Mouse (Mus musculus) neural tube, embryonic 15.5 days (tissue): ENCODE measurements at regions not wholly inside any gene's neighbourhood (a gene's known extent, or its start where the extent isn't known, plus 50 kb on each side); places are given as distances from the start of the nearest gene placed in this dataset.

Experiments used
- ATAC-seq: fragments of 200-750 bp; cut with Nextera tagmentation; 2 replicates; pipeline ENCODE4 v1.8.0; 2017; ENCODE audit warnings: mild to moderate bottlenecking, moderate TSS enrichment, moderate library complexity; ENCODE audit not compliant: low FRiP score
- H3K27ac ChIP-seq: fragments of 300-500 bp; sonication (generic); replicated peaks from 2 replicates; pipeline ENCODE4 v1.5.1; 2015; ENCODE audit warnings: mild to moderate bottlenecking, inconsistent platforms
- H3K27me3 ChIP-seq: fragments of 300-500 bp; sonication (generic); replicated peaks from 2 replicates; pipeline ENCODE4 v1.6.1; 2015; ENCODE audit warnings: inconsistent platforms
- H3K36me3 ChIP-seq: fragments of 300-500 bp; sonication (generic); 2 replicates; pipeline ENCODE4 v1.6.1; 2015; ENCODE audit warnings: inconsistent platforms
- H3K4me1 ChIP-seq: fragments of 300-500 bp; sonication (generic); 2 replicates; pipeline ENCODE4 v1.6.1; 2015; ENCODE audit warnings: inconsistent platforms
- H3K4me2 ChIP-seq: fragments of 300-500 bp; sonication (generic); 2 replicates; pipeline ENCODE4 v1.6.1; 2015; ENCODE audit warnings: inconsistent platforms, mild to moderate bottlenecking, moderate library complexity
- H3K4me3 ChIP-seq: fragments of 300-500 bp; sonication (generic); replicated peaks from 2 replicates; pipeline ENCODE4 v1.5.1; 2015; ENCODE audit warnings: mild to moderate bottlenecking, inconsistent platforms
- H3K9ac ChIP-seq: fragments of 300-500 bp; sonication (generic); replicated peaks from 2 replicates; pipeline ENCODE4 v1.6.1; 2015; ENCODE audit warnings: mild to moderate bottlenecking, inconsistent platforms
- H3K9me3 ChIP-seq: fragments of 300-500 bp; sonication (generic); replicated peaks from 2 replicates; pipeline ENCODE4 v1.6.1; 2016; ENCODE audit warnings: inconsistent platforms
- WGBS: fragments of 180-500 bp; shearing (Covaris S2); methylation state at CpG from one replicate; pipeline ENCODE4 v1.1.7; 2015; ENCODE audit warnings: mixed read lengths; 5-methylcytosine and 5-hydroxymethylcytosine counted together

- Histone ChIP-seq H3K36me3 (no peaks in the 10 kb centered on the region), H3K4me1 (no peaks in the 10 kb centered on the region), H3K4me3 (no peak overlapping the region), H3K27ac (no peak overlapping the region), H3K27me3 (no peaks in the 10 kb centered on the region), H3K4me2 (no peak overlapping the region), H3K9ac (no peak overlapping the region), H3K9me3 (no peaks in the 10 kb centered on the region)
- WGBS, result 34% methylated on average over 3 of the region's 3 CpGs
- ATAC-seq, result no peak
These were observed 535.3 kb upstream of the Adgrl3 start for GRCm38 (mm10) chr5:80484676-80485075.

GRCm38 (mm10) chr5:80488332-80488731, 531.6 kb upstream of the Adgrl3 start:
- H3K4me3 ChIP-seq, result no peak overlapping the region
- no peaks in the 10 kb centered on the region for H3K36me3 ChIP-seq
- H3K4me1 ChIP-seq, result no peaks in the 10 kb centered on the region
- no peak overlapping the region for H3K4me2 ChIP-seq
- H3K9ac ChIP-seq, result no peak overlapping the region
- H3K9me3 ChIP-seq, result no peaks in the 10 kb centered on the region
- ATAC-seq, result no peak
- no peaks in the 10 kb centered on the region for H3K27me3 ChIP-seq
- 86% methylated on average over 1 of the region's 1 CpGs for WGBS
- no peak overlapping the region for H3K27ac ChIP-seq

GRCm38 (mm10) chr5:80508672-80509071, 511.3 kb upstream of the Adgrl3 start:
- no peak overlapping the region for H3K4me3 ChIP-seq
- H3K9ac ChIP-seq, result no peak overlapping the region
- WGBS, result 32% methylated on average over 2 of the region's 2 CpGs
- no peak overlapping the region for H3K27ac ChIP-seq
- H3K4me2 ChIP-seq, result no peak overlapping the region
- no peaks in the 10 kb centered on the region for H3K4me1 ChIP-seq
- ATAC-seq, result no peak
- no peaks in the 10 kb centered on the region for H3K36me3 ChIP-seq
- H3K27me3 ChIP-seq, result no peaks in the 10 kb centered on the region
- H3K9me3 ChIP-seq, result no peaks in the 10 kb centered on the region

- H3K4me1 ChIP-seq, result no peaks in the 10 kb centered on the region
- H3K27me3 ChIP-seq, result no peaks in the 10 kb centered on the region
- no peak overlapping the region for H3K9ac ChIP-seq
- no peak overlapping the region for H3K4me3 ChIP-seq
- H3K27ac ChIP-seq, result no peak overlapping the region
- H3K9me3 ChIP-seq, result no peaks in the 10 kb centered on the region
- no peak overlapping the region for H3K4me2 ChIP-seq
- H3K36me3 ChIP-seq, result no peaks in the 10 kb centered on the region
- WGBS, result 79% methylated on average over 1 of the region's 1 CpGs
- ATAC-seq, result no peak
These were observed 479.9 kb upstream of the Adgrl3 start for GRCm38 (mm10) chr5:80539997-80540396.

GRCm38 (mm10) chr5:80551673-80552072, 468.3 kb upstream of the Adgrl3 start:
- no peak overlapping the region for H3K27ac ChIP-seq
- H3K4me1 ChIP-seq, result no peaks in the 10 kb centered on the region
- no peaks in the 10 kb centered on the region for H3K27me3 ChIP-seq
- H3K4me2 ChIP-seq, result no peak overlapping the region
- WGBS, result 87% methylated on average over 7 of the region's 7 CpGs
- no peaks in the 10 kb centered on the region for H3K9me3 ChIP-seq
- no peak for ATAC-seq
- H3K4me3 ChIP-seq, result no peak overlapping the region
- H3K36me3 ChIP-seq, result no peaks in the 10 kb centered on the region
- no peak overlapping the region for H3K9ac ChIP-seq

GRCm38 (mm10) chr5:80578741-80579140, 441.2 kb upstream of the Adgrl3 start:
- Histone ChIP-seq H3K9me3 (no peaks in the 10 kb centered on the region; the same call in 1 of the 2 replicates), H3K4me2 (no peak overlapping the region), H3K27ac (no peak overlapping the region), H3K4me1 (no peaks in the 10 kb centered on the region), H3K4me3 (no peak overlapping the region), H3K9ac (no peak overlapping the region), H3K27me3 (no peaks in the 10 kb centered on the region), H3K36me3 (no peaks in the 10 kb centered on the region)
- ATAC-seq, result no peak
- 83% methylated on average over 1 of the region's 1 CpGs for WGBS

- ATAC-seq, result no peak
- Histone ChIP-seq H3K36me3 (no peaks in the 10 kb centered on the region), H3K27me3 (no peaks in the 10 kb centered on the region), H3K4me3 (no peak overlapping the region), H3K9me3 (no peaks in the 10 kb centered on the region), H3K9ac (no peak overlapping the region), H3K4me1 (no peaks in the 10 kb centered on the region), H3K4me2 (no peak overlapping the region), H3K27ac (no peak overlapping the region)
- WGBS, result 97% methylated on average over 3 of the region's 3 CpGs
These were observed 408.4 kb upstream of the Adgrl3 start for GRCm38 (mm10) chr5:80611571-80611970.

GRCm38 (mm10) chr5:80627225-80627624, 392.7 kb upstream of the Adgrl3 start:
- WGBS, result 76% methylated on average over 3 of the region's 3 CpGs
- no peak overlapping the region for H3K27ac ChIP-seq
- H3K4me1 ChIP-seq, result no peaks in the 10 kb centered on the region
- no peaks in the 10 kb centered on the region for H3K9me3 ChIP-seq
- ATAC-seq, result no peak
- H3K4me3 ChIP-seq, result no peak overlapping the region
- no peaks in the 10 kb centered on the region for H3K27me3 ChIP-seq
- no peaks in the 10 kb centered on the region for H3K36me3 ChIP-seq
- no peak overlapping the region for H3K4me2 ChIP-seq
- H3K9ac ChIP-seq, result no peak overlapping the region

- no peaks in the 10 kb centered on the region for H3K4me1 ChIP-seq
- H3K9me3 ChIP-seq, result no peaks in the 10 kb centered on the region
- no peaks in the 10 kb centered on the region for H3K36me3 ChIP-seq
- H3K27ac ChIP-seq, result no peak overlapping the region
- no peaks in the 10 kb centered on the region for H3K27me3 ChIP-seq
- ATAC-seq, result no peak
- H3K9ac ChIP-seq, result no peak overlapping the region
- no peak overlapping the region for H3K4me2 ChIP-seq
- H3K4me3 ChIP-seq, result no peak overlapping the region
- 67% methylated on average over 5 of the region's 5 CpGs for WGBS
These were observed 360.9 kb upstream of the Adgrl3 start for GRCm38 (mm10) chr5:80659043-80659442.

- ATAC-seq, result no peak
- Histone ChIP-seq H3K4me1 (no peaks in the 10 kb centered on the region), H3K4me2 (no peak overlapping the region), H3K4me3 (no peak overlapping the region), H3K27me3 (no peaks in the 10 kb centered on the region), H3K27ac (no peak overlapping the region), H3K9me3 (no peaks in the 10 kb centered on the region), H3K36me3 (no peaks in the 10 kb centered on the region), H3K9ac (no peak overlapping the region)
- WGBS, result 63% methylated on average over 3 of the region's 3 CpGs
These were observed 360.4 kb upstream of the Adgrl3 start for GRCm38 (mm10) chr5:80659530-80659929.

GRCm38 (mm10) chr5:80670258-80670947, 349.5 kb upstream of the Adgrl3 start:
- no peaks in the 10 kb centered on the region for H3K27me3 ChIP-seq
- no peaks in the 10 kb centered on the region for H3K9me3 ChIP-seq
- ATAC-seq, result no peak
- no peaks in the 10 kb centered on the region for H3K4me1 ChIP-seq
- no peak overlapping the region for H3K27ac ChIP-seq
- H3K9ac ChIP-seq, result no peak overlapping the region
- H3K36me3 ChIP-seq, result no peaks in the 10 kb centered on the region
- no peak overlapping the region for H3K4me3 ChIP-seq
- H3K4me2 ChIP-seq, result no peak overlapping the region
- 87% methylated on average over 7 of the region's 7 CpGs for WGBS

GRCm38 (mm10) chr5:80683431-80683830, 336.5 kb upstream of the Adgrl3 start:
- H3K4me3 ChIP-seq, result no peak overlapping the region
- no peaks in the 10 kb centered on the region for H3K4me1 ChIP-seq
- H3K9me3 ChIP-seq, result no peaks in the 10 kb centered on the region
- ATAC-seq, result no peak
- H3K9ac ChIP-seq, result no peak overlapping the region
- H3K27me3 ChIP-seq, result no peaks in the 10 kb centered on the region
- H3K36me3 ChIP-seq, result no peaks in the 10 kb centered on the region
- 72% methylated on average over 2 of the region's 2 CpGs for WGBS
- H3K27ac ChIP-seq, result no peak overlapping the region
- no peak overlapping the region for H3K4me2 ChIP-seq
